Mouse (Mus musculus) 3T3-L1 (cell line): Measurements from ENCODE around the gene H2-Q10.

Source experiments
- DNase-seq: peaks from one replicate; pipeline ENCODE4 v3.0.0-alpha.2; 2015; ENCODE audit warnings: low read depth, low spot score

H2-Q10 gene

GRCm38 (mm10) chr17:35514756-35515155 lies 44.9 kb downstream of the H2-Q10 start:
- no peak for DNase-seq

- peak; percentile 73 for DNase-seq
Observed at GRCm38 (mm10) chr17:35515911-35516640, 46.2 kb downstream of the H2-Q10 start.

GRCm38 (mm10) chr17:35516652-35517500 lies 47.0 kb downstream of the H2-Q10 start, which contains the start of the genes Tcf19 and Cchcr1:
TSS of gene Tcf19 (minus strand) at chr17:35516824.
TSS of gene Cchcr1 (plus strand) at chr17:35517100.
- DNase-seq, result peak; percentile 99

GRCm38 (mm10) chr17:35517526-35517925 lies 47.6 kb downstream of the H2-Q10 start:
- DNase-seq, result peak; percentile 78
